Mouse (Mus musculus) lung, postnatal 10 days (tissue): ENCODE measurements around the gene Lrrc26.
A peak's percentile ranks its signal among the peaks of the same experiment; 100 is the strongest.

ENCODE experiments used
- DNase-seq: peaks from one replicate; pipeline ENCODE4 v3.0.0; 2021

The Lrrc26 gene

GRCm38 (mm10) chr2:25303931-25304656 lies 14.4 kb downstream of the Lrrc26 start:
- no peak for DNase-seq

GRCm38 (mm10) chr2:25304657-25305541 lies 15.2 kb downstream of the Lrrc26 start:
- peak; percentile 50 for DNase-seq

- no peak for DNase-seq
These were observed 16.1 kb downstream of the Lrrc26 start for GRCm38 (mm10) chr2:25305587-25306359.

GRCm38 (mm10) chr2:25310180-25310579 lies 20.5 kb downstream of the Lrrc26 start:
- DNase-seq, result no peak

GRCm38 (mm10) chr2:25310969-25311368 lies 21.3 kb downstream of the Lrrc26 start:
- no peak for DNase-seq

- DNase-seq, result no peak
These were observed 21.8 kb downstream of the Lrrc26 start for GRCm38 (mm10) chr2:25311491-25311891.

- no peak for DNase-seq
These were observed 28.6 kb downstream of the Lrrc26 start for GRCm38 (mm10) chr2:25318119-25318966.

GRCm38 (mm10) chr2:25318971-25319773 lies 29.5 kb downstream of the Lrrc26 start, which contains the start of gene Grin1:
TSS of gene Grin1 (minus strand) at chr2:25319187.
- peak; percentile 64 for DNase-seq

GRCm38 (mm10) chr2:25320084-25320483 lies 30.4 kb downstream of the Lrrc26 start:
- DNase-seq, result no peak

GRCm38 (mm10) chr2:25326036-25326435 lies 36.3 kb downstream of the Lrrc26 start:
- DNase-seq, result no peak

- peak; percentile 54 for DNase-seq
These were observed 38.7 kb downstream of the Lrrc26 start for GRCm38 (mm10) chr2:25328440-25328839.

- no peak for DNase-seq
These were observed 41.8 kb downstream of the Lrrc26 start for GRCm38 (mm10) chr2:25331470-25331869.

GRCm38 (mm10) chr2:25332286-25333160 lies 42.8 kb downstream of the Lrrc26 start, which contains the start of gene Man1b1:
TSS of gene Man1b1 (plus strand) at chr2:25332338.
- peak; percentile 100 for DNase-seq

GRCm38 (mm10) chr2:25333569-25333968 lies 43.9 kb downstream of the Lrrc26 start:
- DNase-seq, result no peak

- no peak for DNase-seq
These were observed 48.6 kb downstream of the Lrrc26 start for GRCm38 (mm10) chr2:25338303-25338702.
